Mouse (Mus musculus) heart, adult 2 months (tissue): ENCODE measurements around the gene Mindy1.
A peak's percentile ranks its signal among the peaks of the same experiment; 100 is the strongest.

Source experiments
- CTCF ChIP-seq: fragments of 200-600 bp; IDR thresholded peaks from 2 replicates; pipeline ENCODE4 v1.8.1; 2022; ENCODE audit warnings: antibody characterized with exemption, mild to moderate bottlenecking, moderate library complexity
- POLR2A ChIP-seq: fragments of 200-500 bp; IDR thresholded peaks from 2 replicates; pipeline ENCODE4 v1.6.1; 2011; ENCODE audit warnings: mild to moderate bottlenecking, low read depth, low read length, control low read depth; ENCODE audit not compliant: insufficient read depth

GRCm38 (mm10) chr3:95315094-95315843 lies 34.1 kb downstream of the Mindy1 start:
- TF ChIP-seq CTCF (peak; percentile 53), POLR2A (peak; percentile 40; the same call in 1 of the 2 replicates)
